ENCODE assay signal across 25 mouse cellular contexts in the genomic region with DNA sequence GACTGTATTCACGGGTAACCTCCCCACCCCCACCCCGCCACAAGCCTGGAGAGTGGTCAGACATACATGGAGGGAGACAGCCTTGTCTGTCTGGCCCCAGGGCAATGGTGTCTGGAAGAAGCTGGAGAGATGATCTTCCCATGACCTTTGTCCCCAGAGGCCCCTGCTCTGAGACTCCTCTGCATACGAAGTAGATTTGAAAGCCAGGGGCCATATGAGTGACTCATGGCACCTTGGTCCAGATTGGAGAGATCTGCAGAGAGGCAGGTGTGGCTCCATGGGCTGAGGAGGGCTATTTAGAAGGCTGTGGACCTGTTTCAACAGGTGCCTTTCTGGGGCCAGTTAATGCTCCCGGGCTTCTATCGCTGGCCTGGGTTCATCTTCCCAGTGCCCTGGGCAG.
"Had no signal": no experiment of that assay in that cellular context is flagged by ENCODE, and none has a peak within 500 bp of the region (broad histone marks: within the 10 kb centered on the region; RNA-seq: fewer than 3 reads in every experiment).

No protein-coding gene starts in this region.

- H3K4me1 ChIP-seq: liver, embryonic 13.5 days had no signal

- ATAC-seq: hindbrain, embryonic 16.5 days; inflammation-experienced regulatory T-cells, adult 6 months had no signal

- H3K9ac ChIP-seq: heart, embryonic 12.5 days; hindbrain, embryonic 12.5 days; hindbrain, embryonic 14.5 days; limb, embryonic 12.5 days; liver, embryonic 13.5 days had no signal

- H3K27me3 ChIP-seq: heart, embryonic 12.5 days; hindbrain, embryonic 12.5 days; liver, embryonic 13.5 days had no signal

- H3K4me2 ChIP-seq: heart, embryonic 12.5 days; hindbrain, embryonic 12.5 days; hindbrain, embryonic 14.5 days; limb, embryonic 12.5 days; liver, embryonic 11.5 days; liver, embryonic 13.5 days had no signal

- H3K9me3 ChIP-seq: limb, embryonic 10.5 days had no signal

- H3K27ac ChIP-seq: gastrocnemius, adult 2 months; heart, embryonic 10.5 days; hindbrain, embryonic 10.5 days; hindbrain, embryonic 12.5 days; hindbrain, embryonic 14.5 days; layer of hippocampus, adult 2 months; left cerebral cortex, adult 2 months; limb, embryonic 12.5 days; liver, embryonic 13.5 days had no signal

- H3K36me3 ChIP-seq: heart, embryonic 10.5 days; heart, embryonic 12.5 days; hindbrain, embryonic 10.5 days; hindbrain, embryonic 12.5 days; limb, embryonic 10.5 days; limb, embryonic 12.5 days; liver, embryonic 13.5 days had no signal

- DNase-seq: gastrocnemius, adult 2 months; gastrocnemius, postnatal 10 days; gastrocnemius, postnatal 25 days; heart, adult 18-20 months; heart, postnatal 10 days; heart, postnatal 4 days; kidney, adult 18-20 months; kidney, adult 8-10 months; kidney, postnatal 10 days; kidney, postnatal 25 days; kidney, postnatal 4 days; liver; liver, embryonic 13.5 days had no signal

- H3K4me3 ChIP-seq: gastrocnemius, adult 2 months; heart, embryonic 10.5 days; heart, embryonic 12.5 days; hindbrain, embryonic 10.5 days; hindbrain, embryonic 12.5 days; layer of hippocampus, adult 2 months; left cerebral cortex, adult 2 months; limb, embryonic 10.5 days; limb, embryonic 12.5 days; liver, embryonic 13.5 days had no signal
